In genomic region chr9:24866390-24867173, GRCm38 (mm10) we compare ENCODE assay signal across 26 mouse cellular contexts.
"Had no signal": no experiment of that assay in that cellular context is flagged by ENCODE, and none has a peak within 500 bp of the region (broad histone marks: within the 10 kb centered on the region; RNA-seq: fewer than 3 reads in every experiment).

No protein-coding gene starts in this region.

- H3K27me3 ChIP-seq: heart, embryonic 13.5 days; heart, embryonic 15.5 days; hindbrain, embryonic 12.5 days; intestine, embryonic 15.5 days; limb, embryonic 13.5 days; limb, embryonic 15.5 days; liver, embryonic 13.5 days; liver, embryonic 15.5 days had no signal

- DNase-seq: gastrocnemius, adult 2 months; gastrocnemius, postnatal 10 days; gastrocnemius, postnatal 25 days; heart, adult 2 months; heart, postnatal 14 days; heart, postnatal 4 days; kidney, adult 18-20 months; kidney, postnatal 14 days; kidney, postnatal 4 days; layer of hippocampus, postnatal 36 days; left cerebral cortex, postnatal 4 days; liver, embryonic 13.5 days had no signal

- H3K36me3 ChIP-seq: heart, embryonic 13.5 days; heart, embryonic 15.5 days; hindbrain, embryonic 10.5 days; hindbrain, embryonic 12.5 days; intestine, embryonic 15.5 days; limb, embryonic 13.5 days; limb, embryonic 15.5 days; liver, embryonic 13.5 days; liver, embryonic 15.5 days had no signal

- ATAC-seq: hindbrain, embryonic 16.5 days; inflammation-experienced regulatory T-cells, adult 6 months; intestine, embryonic 15.5 days; intestine, postnatal 0 days had no signal

- H3K9me3 ChIP-seq: heart, embryonic 15.5 days; hindbrain, embryonic 10.5 days; hindbrain, embryonic 12.5 days; intestine, embryonic 15.5 days; limb, embryonic 13.5 days; limb, embryonic 15.5 days; liver, embryonic 13.5 days; liver, embryonic 15.5 days had no signal

- H3K9ac ChIP-seq: heart, embryonic 13.5 days; heart, embryonic 15.5 days; hindbrain, embryonic 12.5 days; hindbrain, embryonic 14.5 days; intestine, embryonic 15.5 days; limb, embryonic 13.5 days; limb, embryonic 15.5 days; liver, embryonic 13.5 days; liver, embryonic 15.5 days had no signal

- H3K4me2 ChIP-seq: heart, embryonic 11.5 days; heart, embryonic 13.5 days; heart, embryonic 15.5 days; hindbrain, embryonic 12.5 days; hindbrain, embryonic 14.5 days; intestine, embryonic 15.5 days; limb, embryonic 13.5 days; limb, embryonic 15.5 days; liver, embryonic 13.5 days; liver, embryonic 15.5 days had no signal

- H3K4me1 ChIP-seq: heart, embryonic 15.5 days; hindbrain, embryonic 10.5 days; hindbrain, embryonic 12.5 days; intestine, embryonic 15.5 days; limb, embryonic 13.5 days; limb, embryonic 15.5 days; liver, embryonic 13.5 days; liver, embryonic 15.5 days had no signal

- H3K27ac ChIP-seq: gastrocnemius, adult 2 months; heart, adult 2 months; heart, embryonic 13.5 days; heart, embryonic 15.5 days; hindbrain, embryonic 10.5 days; hindbrain, embryonic 12.5 days; hindbrain, embryonic 14.5 days; intestine, embryonic 15.5 days; layer of hippocampus, adult 2 months; limb, embryonic 13.5 days; limb, embryonic 15.5 days; liver, embryonic 13.5 days; liver, embryonic 15.5 days had no signal

- H3K4me3 ChIP-seq: gastrocnemius, adult 2 months; heart, adult 2 months; heart, embryonic 13.5 days; heart, embryonic 15.5 days; hindbrain, embryonic 10.5 days; hindbrain, embryonic 12.5 days; intestine, embryonic 15.5 days; layer of hippocampus, adult 2 months; limb, embryonic 13.5 days; limb, embryonic 15.5 days; liver, embryonic 13.5 days; liver, embryonic 15.5 days had no signal
